Mouse (Mus musculus): ENCODE measurements at regions not wholly inside any gene's neighbourhood (a gene's known extent, or its start where the extent isn't known, plus 50 kb on each side); places are given as distances from the start of the nearest gene placed in this dataset.

GRCm38 (mm10) chr3:10697698-10698452 is 362.4 kb upstream of the Gm38303 start:
- Histone ChIP-seq H3K27me3 (ENCODE audit: control insufficient read depth, insufficient read depth, low read length) (no peaks in the 10 kb centered on the region), H3K27ac (replicated peaks; ENCODE audit: insufficient read depth, low read depth, low read length) (no peak overlapping the region), H3K36me3 (ENCODE audit: control insufficient read depth, insufficient read depth, low read length) (no peaks in the 10 kb centered on the region), H3K79me2 (ENCODE audit: control insufficient read depth, insufficient read depth, low read length) (no peaks in the 10 kb centered on the region), H3K9ac (ENCODE audit: low read depth, low read length) (no peak overlapping the region), H3K4me1 (ENCODE audit: control insufficient read depth, insufficient read depth, low read length) (no peaks in the 10 kb centered on the region), H3K4me3 (ENCODE audit: insufficient read depth, low read depth, low read length) (no peak overlapping the region)
- TF ChIP-seq POLR2A (IDR thresholded peaks at IDR 0.05; ENCODE audit: extremely low read depth, insufficient read depth, low read length) (no peak), CTCF (IDR thresholded peaks at IDR 0.05; ENCODE audit: low read depth, low read length) (no peak)
- WGBS, result 83% methylated on average over 7 of the region's 7 CpGs
- DNase-seq (ENCODE audit: extremely low read depth, low read depth, low spot score), result no peak

- DNase-seq (ENCODE audit: extremely low read depth, low read depth, low spot score), result peak; percentile 25
- no peak for TF ChIP-seq CTCF (IDR thresholded peaks at IDR 0.05; ENCODE audit: low read depth, low read length)
- no peak for TF ChIP-seq POLR2A (IDR thresholded peaks at IDR 0.05; ENCODE audit: extremely low read depth, insufficient read depth, low read length)
- Histone ChIP-seq H3K4me1 (ENCODE audit: control insufficient read depth, insufficient read depth, low read length) (no peaks in the 10 kb centered on the region), H3K27me3 (ENCODE audit: control insufficient read depth, insufficient read depth, low read length) (no peaks in the 10 kb centered on the region), H3K36me3 (ENCODE audit: control insufficient read depth, insufficient read depth, low read length) (no peaks in the 10 kb centered on the region), H3K9ac (ENCODE audit: low read depth, low read length) (no peak overlapping the region), H3K79me2 (ENCODE audit: control insufficient read depth, insufficient read depth, low read length) (no peaks in the 10 kb centered on the region), H3K27ac (replicated peaks; ENCODE audit: insufficient read depth, low read depth, low read length) (no peak overlapping the region), H3K4me3 (ENCODE audit: insufficient read depth, low read depth, low read length) (no peak overlapping the region)
- WGBS, result 21% methylated on average over 4 of the region's 4 CpGs
Observed at GRCm38 (mm10) chr3:10685501-10685951, 350.0 kb upstream of the Gm38303 start.

GRCm38 (mm10) chr3:10684885-10685500 is 349.5 kb upstream of the Gm38303 start:
- no peak overlapping the region for H3K4me3 ChIP-seq (ENCODE audit: insufficient read depth, low read depth, low read length)
- H3K36me3 ChIP-seq (ENCODE audit: control insufficient read depth, insufficient read depth, low read length), result no peaks in the 10 kb centered on the region
- no peaks in the 10 kb centered on the region for H3K4me1 ChIP-seq (ENCODE audit: control insufficient read depth, insufficient read depth, low read length)
- H3K27ac ChIP-seq (replicated peaks; ENCODE audit: insufficient read depth, low read depth, low read length), result no peak overlapping the region
- H3K9ac ChIP-seq (ENCODE audit: low read depth, low read length), result no peak overlapping the region
- DNase-seq (ENCODE audit: extremely low read depth, low read depth, low spot score), result peak; percentile 36
- no peaks in the 10 kb centered on the region for H3K79me2 ChIP-seq (ENCODE audit: control insufficient read depth, insufficient read depth, low read length)
- no peaks in the 10 kb centered on the region for H3K27me3 ChIP-seq (ENCODE audit: control insufficient read depth, insufficient read depth, low read length)
- 55% methylated on average over 6 of the region's 6 CpGs for WGBS
- peak; percentile 65 for TF ChIP-seq CTCF (IDR thresholded peaks at IDR 0.05; ENCODE audit: low read depth, low read length)
- no peak for TF ChIP-seq POLR2A (IDR thresholded peaks at IDR 0.05; ENCODE audit: extremely low read depth, insufficient read depth, low read length)

DNA sequence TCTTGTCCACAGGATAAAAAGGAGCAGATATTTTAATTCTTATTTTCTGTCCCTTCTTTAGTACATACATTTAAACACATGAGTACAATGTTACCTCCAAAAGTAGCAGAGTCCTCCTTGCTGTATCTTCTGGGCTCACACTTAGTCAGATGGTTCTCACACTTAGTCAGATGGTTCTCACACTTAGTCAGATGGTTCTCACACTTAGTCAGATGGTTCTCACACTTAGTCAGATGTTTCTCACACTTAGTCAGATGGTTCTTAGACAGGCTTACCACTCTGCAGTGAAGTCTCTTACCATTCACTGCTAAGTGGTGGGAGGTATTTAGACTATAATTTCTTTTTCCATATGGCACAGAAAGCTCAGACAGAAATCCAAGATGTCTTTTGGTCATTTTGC is 346.5 kb upstream of the Gm38303 start:
- DNase-seq (ENCODE audit: extremely low read depth, low read depth, low spot score), result no peak
- TF ChIP-seq CTCF (IDR thresholded peaks at IDR 0.05; ENCODE audit: low read depth, low read length) (no peak), POLR2A (IDR thresholded peaks at IDR 0.05; ENCODE audit: extremely low read depth, insufficient read depth, low read length) (no peak)
- H3K27ac ChIP-seq (replicated peaks; ENCODE audit: insufficient read depth, low read depth, low read length), result no peak overlapping the region

GRCm38 (mm10) chr3:10647975-10648511 is 312.6 kb upstream of the Gm38303 start:
- no peak for DNase-seq (ENCODE audit: extremely low read depth, low read depth, low spot score)
- no peaks in the 10 kb centered on the region for H3K27me3 ChIP-seq (ENCODE audit: control insufficient read depth, insufficient read depth, low read length)
- TF ChIP-seq POLR2A (IDR thresholded peaks at IDR 0.05; ENCODE audit: extremely low read depth, insufficient read depth, low read length) (no peak), CTCF (IDR thresholded peaks at IDR 0.05; ENCODE audit: low read depth, low read length) (no peak)
- WGBS, result 67% methylated on average over 3 of the region's 3 CpGs
- no peaks in the 10 kb centered on the region for H3K4me1 ChIP-seq (ENCODE audit: control insufficient read depth, insufficient read depth, low read length)
- H3K9ac ChIP-seq (ENCODE audit: low read depth, low read length), result no peak overlapping the region
- H3K36me3 ChIP-seq (ENCODE audit: control insufficient read depth, insufficient read depth, low read length), result no peaks in the 10 kb centered on the region
- H3K27ac ChIP-seq (replicated peaks; ENCODE audit: insufficient read depth, low read depth, low read length), result no peak overlapping the region
- H3K79me2 ChIP-seq (ENCODE audit: control insufficient read depth, insufficient read depth, low read length), result no peaks in the 10 kb centered on the region
- H3K4me3 ChIP-seq (ENCODE audit: insufficient read depth, low read depth, low read length), result no peak overlapping the region

More for the DNA sequence above, 346.5 kb upstream of the Gm38303 start:
- no peaks in the 10 kb centered on the region for H3K36me3 ChIP-seq (ENCODE audit: control insufficient read depth, insufficient read depth, low read length)
- no peaks in the 10 kb centered on the region for H3K79me2 ChIP-seq (ENCODE audit: control insufficient read depth, insufficient read depth, low read length)
- H3K27me3 ChIP-seq (ENCODE audit: control insufficient read depth, insufficient read depth, low read length), result no peaks in the 10 kb centered on the region
- H3K9ac ChIP-seq (ENCODE audit: low read depth, low read length), result no peak overlapping the region
- no peaks in the 10 kb centered on the region for H3K4me1 ChIP-seq (ENCODE audit: control insufficient read depth, insufficient read depth, low read length)
- no peak overlapping the region for H3K4me3 ChIP-seq (ENCODE audit: insufficient read depth, low read depth, low read length)
